In the genomic region with DNA sequence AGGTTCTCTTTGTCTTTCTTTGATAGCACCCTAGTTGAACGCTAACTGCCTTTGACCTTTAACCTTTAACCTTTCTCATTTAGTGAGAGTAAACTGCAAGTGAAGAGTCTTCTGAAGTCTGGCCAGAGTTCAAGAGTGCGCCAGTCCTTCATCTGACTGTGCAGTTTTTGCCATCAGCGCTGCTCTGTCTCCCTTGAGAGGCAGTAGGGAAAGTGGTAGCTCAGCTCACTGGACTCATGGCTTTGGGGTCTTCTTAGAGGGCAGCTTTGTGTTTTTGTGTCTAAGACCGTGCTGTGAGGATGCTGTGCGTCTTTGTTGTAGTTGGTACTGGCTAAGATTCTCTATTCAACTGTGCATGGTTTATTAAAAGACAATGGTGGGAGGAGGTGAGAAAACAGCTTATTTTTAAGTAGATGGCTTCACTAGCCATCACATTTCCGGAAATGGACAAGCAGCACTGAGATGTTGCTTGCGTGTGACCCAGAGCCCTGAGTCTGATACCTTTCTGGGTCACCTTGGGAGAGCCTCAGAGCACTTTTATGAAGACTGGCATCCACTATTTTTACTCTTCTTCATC, we compare ENCODE assay signal across 8 mouse cellular contexts. TPM values are rescaled to one million over a fixed set of nuclear protein-coding genes. Genes with fewer than 3 reads are reported as not detected.
DNase-seq lines count a peak whose midpoint lies in the region; ATAC-seq and TF ChIP-seq lines count a peak whose summit lies in the region.

No protein-coding gene starts in this region.

- no peak for TF ChIP-seq EP300 in ES-Bruce4 (IDR thresholded peaks at IDR 0.05; ENCODE audit: insufficient read depth, low read depth, low read length)
- TF ChIP-seq EP300 in liver, embryonic 14.5 days (IDR thresholded peaks at IDR 0.05; ENCODE audit: low read depth) = no peak

- no peak for DNase-seq in heart, embryonic 10.5 days (ENCODE audit: low spot score)
- DNase-seq in heart, adult 9 months (ENCODE audit: low spot score in 2 of 2) = no peak
- no peak for DNase-seq in hindbrain, embryonic 14.5 days (ENCODE audit: low spot score)
- DNase-seq in liver, embryonic 14.5 days (ENCODE audit: low read depth in 3 of 3, low spot score in 3 of 3) = no peak
- no peak for DNase-seq in retina, postnatal 1 day
- no peak for DNase-seq in urinary bladder, adult 2 months (ENCODE audit: low spot score)
- DNase-seq in left cerebral cortex, adult 11 months (ENCODE audit: low spot score) = no peak

- no peaks in the 10 kb centered on the region for H3K9me3 ChIP-seq in heart, embryonic 10.5 days
- H3K9me3 ChIP-seq in ES-Bruce4 (replicated peaks; ENCODE audit: control insufficient read depth, insufficient read depth, low read length, poor library complexity, severe bottlenecking) = no peaks in the 10 kb centered on the region
- no peaks in the 10 kb centered on the region for H3K9me3 ChIP-seq in hindbrain, embryonic 14.5 days (ENCODE audit: control insufficient read depth, low read length)
- H3K9me3 ChIP-seq in liver, embryonic 14.5 days (ENCODE audit: control insufficient read depth, low read length) = no peaks in the 10 kb centered on the region

- H3K4me1 ChIP-seq in heart, embryonic 10.5 days = peaks cover 40% of the 10 kb centered on the region
- H3K4me1 ChIP-seq in ES-Bruce4 (ENCODE audit: control insufficient read depth, insufficient read depth, low read length) = peaks cover 16% of the 10 kb centered on the region
- peaks cover 25% of the 10 kb centered on the region for H3K4me1 ChIP-seq in hindbrain, embryonic 14.5 days (replicated peaks; ENCODE audit: control insufficient read depth, insufficient read depth, low read length)
- peaks cover 20 to 41% of the 10 kb centered on the region in 2 experiments for H3K4me1 ChIP-seq in liver, embryonic 14.5 days (replicated peaks; ENCODE audit: control insufficient read depth in 2 of 2, insufficient read depth in 2 of 2, low read length in 1 of 2)

- no peaks in the 10 kb centered on the region for H3K27me3 ChIP-seq in heart, embryonic 10.5 days (ENCODE audit: insufficient read depth, poor library complexity, severe bottlenecking)
- H3K27me3 ChIP-seq in ES-Bruce4 (ENCODE audit: control insufficient read depth, insufficient read depth, low read length, poor library complexity, severe bottlenecking) = no peaks in the 10 kb centered on the region
- H3K27me3 ChIP-seq in hindbrain, embryonic 14.5 days (ENCODE audit: control insufficient read depth, insufficient read depth, low read length) = no peaks in the 10 kb centered on the region
- no peaks in the 10 kb centered on the region for H3K27me3 ChIP-seq in liver, embryonic 14.5 days (ENCODE audit: control insufficient read depth, insufficient read depth, low read length)

- ATAC-seq in hindbrain, embryonic 14.5 days (ENCODE audit: low FRiP score) = no peak
- ATAC-seq in liver, embryonic 14.5 days (ENCODE audit: insufficient read depth) = no peak

- 75% methylated on average over 7 of the region's 7 CpGs for WGBS in heart, embryonic 10.5 days
- 44% methylated on average over 7 of the region's 7 CpGs for WGBS in hindbrain, embryonic 14.5 days
- 77% methylated on average over 7 of the region's 7 CpGs for WGBS in liver, embryonic 14.5 days (ENCODE audit: insufficient replicate concordance)

- H3K4me2 ChIP-seq in hindbrain, embryonic 14.5 days (replicated peaks) = peak overlapping the region; percentile 58
- H3K4me2 ChIP-seq in liver, embryonic 14.5 days (ENCODE audit: low read depth) = peak overlapping the region; percentile 96

- no peak overlapping the region for H3K27ac ChIP-seq in heart, embryonic 10.5 days
- H3K27ac ChIP-seq in ES-Bruce4 (ENCODE audit: insufficient read depth, low read length) = no peak overlapping the region
- H3K27ac ChIP-seq in hindbrain, embryonic 14.5 days = no peak overlapping the region
- H3K27ac ChIP-seq in liver, embryonic 14.5 days = no peak overlapping the region

- peaks cover 5% of the 10 kb centered on the region; the same call in 1 of the 2 replicates for H3K36me3 ChIP-seq in heart, embryonic 10.5 days
- H3K36me3 ChIP-seq in ES-Bruce4 (ENCODE audit: control insufficient read depth, insufficient read depth, low read length, poor library complexity, severe bottlenecking) = no peaks in the 10 kb centered on the region
- no peaks in the 10 kb centered on the region for H3K36me3 ChIP-seq in hindbrain, embryonic 14.5 days (replicated peaks; ENCODE audit: control insufficient read depth, insufficient read depth)
- no peaks in the 10 kb centered on the region for H3K36me3 ChIP-seq in liver, embryonic 14.5 days (replicated peaks; ENCODE audit: control insufficient read depth, insufficient read depth, low read depth)

- no peak for TF ChIP-seq CTCF in ES-Bruce4 (IDR thresholded peaks at IDR 0.05; ENCODE audit: low read depth, low read length)
- TF ChIP-seq CTCF in liver, embryonic 14.5 days (IDR thresholded peaks at IDR 0.05; ENCODE audit: low read depth) = no peak

- peak overlapping the region; percentile 97; the same call in 1 of the 2 replicates for H3K4me3 ChIP-seq in heart, embryonic 10.5 days
- H3K4me3 ChIP-seq in ES-Bruce4 (ENCODE audit: low read depth, low read length) = no peak overlapping the region
- peak overlapping the region; percentile 78 for H3K4me3 ChIP-seq in hindbrain, embryonic 14.5 days (replicated peaks; ENCODE audit: low read length)
- no peak overlapping the region; a peak in 1 of 4 replicates for H3K4me3 ChIP-seq in liver, embryonic 14.5 days (ENCODE audit: insufficient read depth in 1 of 2, low read depth in 2 of 2, low read length in 2 of 2)

- peak overlapping the region; percentile 89; the same call in 1 of the 2 replicates for H3K9ac ChIP-seq in ES-Bruce4 (ENCODE audit: low read depth, poor library complexity, severe bottlenecking)
- H3K9ac ChIP-seq in hindbrain, embryonic 14.5 days = no peak overlapping the region
- no peak overlapping the region; the same call in 1 of the 2 replicates for H3K9ac ChIP-seq in liver, embryonic 14.5 days (replicated peaks)

- TF ChIP-seq POLR2A in ES-Bruce4 (IDR thresholded peaks at IDR 0.05; ENCODE audit: insufficient read depth, low read length) = no peak

RNA-seq across cellular contexts. Expression of a gene that starts 1.9 kb away (rescaled TPM):
- polyA plus RNA-seq in heart, embryonic 10.5 days (2016; fragmentation: Nextera tagmentation; extraction: Ambion mirVana) = 18.7 and 19.0 TPM in 2 replicates
- 29.8 and 32.0 TPM in 2 replicates for polyA plus RNA-seq in ES-Bruce4 (2011; ENCODE audit: insufficient read depth, insufficient read length, low read depth, missing spikeins)
- 7.9 and 11.7 TPM in 2 replicates for polyA plus RNA-seq in hindbrain, embryonic 14.5 days (2014; fragmentation: Nextera tagmentation; extraction: Ambion mirVana)
- polyA plus RNA-seq in liver, embryonic 14.5 days (2012; rRNA removed) = 6.4 and 6.5 TPM in 2 replicates
- polyA plus RNA-seq in liver, embryonic 14.5 days (2014; fragmentation: Nextera tagmentation; extraction: Ambion mirVana) = 6.8 and 7.2 TPM in 2 replicates
- polyA plus RNA-seq in urinary bladder, adult 2 months (2012; rRNA removed) = 13.7 and 14.0 TPM in 2 replicates

Comparison
In these comparisons a context has a peak if more than half of its experiments do, and no peak if none do; other contexts are left out.
1. H3K4me3 ChIP-seq: peak in heart, embryonic 10.5 days (single experiment) and hindbrain, embryonic 14.5 days (single experiment); none in ES-Bruce4 (single experiment) and liver, embryonic 14.5 days (0 of 2).